Mouse (Mus musculus): ENCODE results near the gene Clk2. TPM values are rescaled to one million over a fixed set of nuclear protein-coding genes. Genes with fewer than 3 reads are reported as not detected.
"Not testable (repeated sequence)": the region's sequence is repeated elsewhere in the genome, so short reads cannot be mapped to it uniquely, and the experiment has no call there.

The Clk2 gene
- polyA plus RNA-seq, 1 experiment = 79.4 TPM

DNA sequence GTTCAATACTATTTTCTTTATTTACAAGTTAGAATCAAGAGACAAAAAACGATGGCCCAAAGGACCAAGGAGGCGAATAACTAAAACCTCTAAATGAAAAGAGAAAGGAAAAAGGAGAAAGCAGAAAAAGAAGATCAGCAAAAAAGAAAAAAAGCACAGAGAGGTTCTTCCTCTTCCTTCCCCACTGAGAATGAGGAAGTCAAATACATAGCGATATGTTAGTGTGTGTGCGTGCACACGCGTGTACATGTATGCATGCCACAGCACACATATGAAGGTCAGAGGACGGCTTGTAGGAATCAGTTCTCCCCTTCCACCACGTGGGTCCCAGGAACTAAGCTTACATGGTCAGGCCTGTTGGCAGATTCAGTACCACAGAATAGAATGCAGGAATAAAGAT, 7.6 kb upstream of the Clk2 start:
- TF ChIP-seq CTCF (IDR thresholded peaks at IDR 0.05; ENCODE audit: low read depth, low read length) (no peak), EP300 (IDR thresholded peaks at IDR 0.05; ENCODE audit: insufficient read depth, low read depth, low read length) (no peak), POLR2A (IDR thresholded peaks at IDR 0.05; ENCODE audit: insufficient read depth, low read length) (no peak)
- no peak overlapping the region for H3K4me3 ChIP-seq (ENCODE audit: low read depth, low read length)
- no peaks in the 10 kb centered on the region for H3K36me3 ChIP-seq (ENCODE audit: control insufficient read depth, insufficient read depth, low read length, poor library complexity, severe bottlenecking)
- H3K9me3 ChIP-seq (replicated peaks; ENCODE audit: control insufficient read depth, insufficient read depth, low read length, poor library complexity, severe bottlenecking) = no peaks in the 10 kb centered on the region
- H3K4me1 ChIP-seq (ENCODE audit: control insufficient read depth, insufficient read depth, low read length) = peaks cover 4% of the 10 kb centered on the region
- no peaks in the 10 kb centered on the region for H3K27me3 ChIP-seq (ENCODE audit: control insufficient read depth, insufficient read depth, low read length, poor library complexity, severe bottlenecking)
- H3K27ac ChIP-seq (ENCODE audit: insufficient read depth, low read length) = no peak overlapping the region
- H3K9ac ChIP-seq (ENCODE audit: low read depth, poor library complexity, severe bottlenecking) = no peak overlapping the region

DNA sequence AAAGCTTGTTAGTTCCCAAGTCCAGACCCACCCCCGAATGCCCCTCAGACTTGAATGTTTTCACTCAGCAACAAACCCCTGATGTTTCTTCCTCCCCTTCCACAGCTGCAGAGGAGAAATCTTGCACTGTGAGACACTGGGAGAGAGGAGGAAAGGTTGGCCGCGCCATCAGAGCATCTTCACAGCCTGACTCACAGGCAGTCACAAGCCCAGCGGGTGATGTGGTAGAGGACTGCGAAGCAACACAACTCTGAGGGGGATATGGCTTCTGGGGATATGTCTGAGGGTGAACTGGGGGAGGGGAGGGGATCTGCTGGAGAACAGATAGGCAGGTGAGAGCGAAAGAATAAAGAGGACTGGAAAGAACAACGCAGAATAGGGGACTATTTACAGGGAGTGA, 5.9 kb upstream of the Clk2 start:
- peaks cover 2% of the 10 kb centered on the region for H3K4me1 ChIP-seq (ENCODE audit: control insufficient read depth, insufficient read depth, low read length)
- no peaks in the 10 kb centered on the region for H3K27me3 ChIP-seq (ENCODE audit: control insufficient read depth, insufficient read depth, low read length, poor library complexity, severe bottlenecking)
- H3K36me3 ChIP-seq (ENCODE audit: control insufficient read depth, insufficient read depth, low read length, poor library complexity, severe bottlenecking) = no peaks in the 10 kb centered on the region
- no peak overlapping the region for H3K4me3 ChIP-seq (ENCODE audit: low read depth, low read length)
- H3K9me3 ChIP-seq (replicated peaks; ENCODE audit: control insufficient read depth, insufficient read depth, low read length, poor library complexity, severe bottlenecking) = no peaks in the 10 kb centered on the region
- TF ChIP-seq POLR2A (IDR thresholded peaks at IDR 0.05; ENCODE audit: insufficient read depth, low read length) = no peak
- TF ChIP-seq EP300 (IDR thresholded peaks at IDR 0.05; ENCODE audit: insufficient read depth, low read depth, low read length) = no peak
- no peak for TF ChIP-seq CTCF (IDR thresholded peaks at IDR 0.05; ENCODE audit: low read depth, low read length)
- no peak overlapping the region for H3K9ac ChIP-seq (ENCODE audit: low read depth, poor library complexity, severe bottlenecking)
- no peak overlapping the region for H3K27ac ChIP-seq (ENCODE audit: insufficient read depth, low read length)

DNA sequence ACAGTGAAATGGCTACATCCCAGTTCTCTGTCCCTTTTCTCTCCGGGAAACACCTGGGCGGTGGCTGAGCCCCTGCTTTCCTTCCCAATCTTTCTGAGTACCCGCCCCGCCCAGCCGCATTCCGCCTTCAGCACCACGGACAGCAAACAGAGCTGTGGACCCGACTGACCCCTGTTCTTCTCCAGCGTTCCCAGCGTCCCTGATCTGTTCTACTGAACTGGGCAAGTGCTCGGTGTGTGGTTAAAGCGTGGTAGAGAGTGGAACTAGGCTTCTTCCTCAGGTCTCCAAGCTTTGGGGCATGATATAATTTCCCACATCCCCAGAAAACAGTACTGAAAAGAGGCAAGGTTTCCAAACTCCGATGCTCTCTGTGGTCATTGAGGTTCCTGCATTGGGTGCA, 5.4 kb upstream of the Clk2 start:
- no peak overlapping the region for H3K27ac ChIP-seq (ENCODE audit: insufficient read depth, low read length)
- H3K27me3 ChIP-seq (ENCODE audit: control insufficient read depth, insufficient read depth, low read length, poor library complexity, severe bottlenecking) = no peaks in the 10 kb centered on the region
- TF ChIP-seq CTCF (IDR thresholded peaks at IDR 0.05; ENCODE audit: low read depth, low read length) (no peak), POLR2A (IDR thresholded peaks at IDR 0.05; ENCODE audit: insufficient read depth, low read length) (no peak)
- H3K4me1 ChIP-seq (ENCODE audit: control insufficient read depth, insufficient read depth, low read length) = peaks cover 2% of the 10 kb centered on the region
- peak overlapping the region; percentile 62 for H3K9ac ChIP-seq (ENCODE audit: low read depth, poor library complexity, severe bottlenecking)
- H3K9me3 ChIP-seq (replicated peaks; ENCODE audit: control insufficient read depth, insufficient read depth, low read length, poor library complexity, severe bottlenecking) = no peaks in the 10 kb centered on the region
- no peaks in the 10 kb centered on the region for H3K36me3 ChIP-seq (ENCODE audit: control insufficient read depth, insufficient read depth, low read length, poor library complexity, severe bottlenecking)
- H3K4me3 ChIP-seq (ENCODE audit: low read depth, low read length) = peak overlapping the region; percentile 66

DNA sequence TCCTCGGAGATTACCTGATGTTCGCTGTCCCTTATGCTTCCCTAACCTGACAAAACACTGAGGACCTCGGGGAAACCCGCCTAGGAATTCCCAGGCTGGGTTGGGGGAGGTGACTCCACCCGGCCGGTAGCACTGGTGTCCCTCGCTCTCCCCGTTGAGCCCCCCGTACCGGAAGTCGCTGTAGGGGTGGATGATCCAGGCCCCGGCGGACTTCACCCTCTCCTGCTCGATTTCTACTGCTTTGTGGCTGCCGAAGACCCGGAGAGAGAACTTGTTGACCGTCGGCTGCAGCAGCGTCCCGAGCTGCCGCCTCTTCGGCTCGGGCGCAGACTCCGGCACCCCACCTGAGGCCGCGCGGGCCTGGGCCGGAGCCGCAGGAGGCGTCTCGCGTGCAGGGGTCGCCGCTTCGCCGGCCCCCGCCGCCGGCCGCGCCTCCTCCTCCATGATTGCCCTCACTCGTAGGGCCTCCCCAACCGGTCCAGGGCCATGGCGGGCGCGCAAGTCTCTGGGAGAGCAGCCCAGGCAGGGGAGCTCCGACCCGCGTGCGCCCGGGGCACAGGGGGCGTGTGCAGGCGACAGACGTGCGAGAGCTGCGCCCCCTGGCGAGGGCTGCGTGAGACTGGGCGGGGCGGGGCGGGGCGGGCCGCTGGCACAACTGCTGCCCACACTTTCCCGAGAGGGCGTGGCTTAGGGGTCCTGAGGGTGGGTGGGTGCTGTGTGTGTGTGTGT, 4.8 kb upstream of the Clk2 start, which contains the start of gene Hcn3:
TSS of gene Hcn3 (minus strand) at position 581 of the 729 bp plus-strand sequence.
- TF ChIP-seq EP300 (IDR thresholded peaks at IDR 0.05; ENCODE audit: insufficient read depth, low read depth, low read length) (no peak), CTCF (IDR thresholded peaks at IDR 0.05; ENCODE audit: low read depth, low read length) (peak; percentile 52)
- no peaks in the 10 kb centered on the region for H3K9me3 ChIP-seq (replicated peaks; ENCODE audit: control insufficient read depth, insufficient read depth, low read length, poor library complexity, severe bottlenecking)
- no peak within 1 kb of the TSS for H3K27ac ChIP-seq (ENCODE audit: insufficient read depth, low read length)
- H3K4me1 ChIP-seq (ENCODE audit: control insufficient read depth, insufficient read depth, low read length) = peaks cover 2% of the 10 kb centered on the region
- no peaks in the 10 kb centered on the region for H3K27me3 ChIP-seq (ENCODE audit: control insufficient read depth, insufficient read depth, low read length, poor library complexity, severe bottlenecking)
- peak within 1 kb of the TSS; percentile 62 for H3K9ac ChIP-seq (ENCODE audit: low read depth, poor library complexity, severe bottlenecking)
- H3K36me3 ChIP-seq (ENCODE audit: control insufficient read depth, insufficient read depth, low read length, poor library complexity, severe bottlenecking) = no peaks in the 10 kb centered on the region
- peak within 1 kb of the TSS; percentile 66 for H3K4me3 ChIP-seq (ENCODE audit: low read depth, low read length)

DNA sequence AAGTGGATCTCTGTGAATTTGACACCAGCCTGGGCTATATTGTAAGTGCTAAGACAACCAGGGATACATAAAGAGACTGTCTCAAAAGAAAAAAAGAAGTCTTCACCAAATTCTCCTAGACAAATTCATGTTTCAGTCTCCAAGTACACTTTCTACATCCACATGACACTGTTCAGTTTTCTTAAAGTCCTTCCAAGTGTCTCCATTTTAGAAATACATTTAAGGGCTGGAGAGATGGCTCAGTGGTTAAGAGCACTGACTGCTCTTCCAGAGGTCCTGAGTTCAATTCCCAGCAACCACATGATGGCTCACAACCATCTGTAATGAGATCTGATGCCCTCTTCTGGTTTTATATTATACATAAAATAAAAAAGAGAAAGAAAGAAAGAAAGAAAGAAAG, 3.4 kb upstream of the Clk2 start:
- not testable (repeated sequence) for H3K27ac ChIP-seq (ENCODE audit: insufficient read depth, low read length); H3K9me3 ChIP-seq (replicated peaks; ENCODE audit: control insufficient read depth, insufficient read depth, low read length, poor library complexity, severe bottlenecking); H3K27me3 ChIP-seq (ENCODE audit: control insufficient read depth, insufficient read depth, low read length, poor library complexity, severe bottlenecking); H3K36me3 ChIP-seq (ENCODE audit: control insufficient read depth, insufficient read depth, low read length, poor library complexity, severe bottlenecking); H3K4me3 ChIP-seq (ENCODE audit: low read depth, low read length); H3K9ac ChIP-seq (ENCODE audit: low read depth, poor library complexity, severe bottlenecking); H3K4me1 ChIP-seq (ENCODE audit: control insufficient read depth, insufficient read depth, low read length)

DNA sequence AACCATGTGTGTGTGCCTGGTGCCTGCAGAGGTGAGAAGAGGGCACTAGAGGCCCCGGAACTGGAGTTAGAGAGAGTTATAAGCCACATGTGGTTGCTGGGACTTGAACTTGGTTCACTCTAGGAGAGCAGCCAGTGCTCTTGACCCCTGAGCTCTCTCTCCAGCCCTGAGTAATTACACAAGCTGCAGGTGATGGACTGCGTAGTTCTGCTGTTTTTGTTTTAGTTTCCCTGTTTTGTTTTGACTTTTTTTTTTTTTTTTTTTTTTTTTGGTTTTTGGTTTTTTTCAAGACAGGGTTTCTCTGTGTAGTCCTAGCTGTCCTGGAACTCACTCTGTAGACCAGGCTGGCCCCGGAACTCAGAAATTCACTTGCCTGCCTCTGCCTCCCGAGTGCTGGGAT, 2.8 kb upstream of the Clk2 start:
- H3K9ac ChIP-seq (ENCODE audit: low read depth, poor library complexity, severe bottlenecking) = no peak overlapping the region
- no peaks in the 10 kb centered on the region for H3K27me3 ChIP-seq (ENCODE audit: control insufficient read depth, insufficient read depth, low read length, poor library complexity, severe bottlenecking)
- H3K4me1 ChIP-seq (ENCODE audit: control insufficient read depth, insufficient read depth, low read length) = peaks cover 2% of the 10 kb centered on the region
- no peaks in the 10 kb centered on the region for H3K9me3 ChIP-seq (replicated peaks; ENCODE audit: control insufficient read depth, insufficient read depth, low read length, poor library complexity, severe bottlenecking)
- H3K27ac ChIP-seq (ENCODE audit: insufficient read depth, low read length) = no peak overlapping the region
- TF ChIP-seq POLR2A (IDR thresholded peaks at IDR 0.05; ENCODE audit: insufficient read depth, low read length) (no peak), EP300 (IDR thresholded peaks at IDR 0.05; ENCODE audit: insufficient read depth, low read depth, low read length) (no peak), CTCF (IDR thresholded peaks at IDR 0.05; ENCODE audit: low read depth, low read length) (no peak)
- H3K36me3 ChIP-seq (ENCODE audit: control insufficient read depth, insufficient read depth, low read length, poor library complexity, severe bottlenecking) = peaks cover 4% of the 10 kb centered on the region
- no peak overlapping the region for H3K4me3 ChIP-seq (ENCODE audit: low read depth, low read length)

Measured in ES-Bruce4 (cell line).